Mouse (Mus musculus) lung, adult 2 months (tissue): ENCODE data around the gene Exoc3l2.

Experiments used
- CTCF ChIP-seq: fragments of 200-500 bp; IDR thresholded peaks from 2 replicates; pipeline ENCODE4 v1.5.1; 2011; ENCODE audit warnings: mild to moderate bottlenecking, low read length, control low read depth; ENCODE audit not compliant: insufficient read depth
- POLR2A ChIP-seq: fragments of 200-500 bp; IDR thresholded peaks from 2 replicates; pipeline ENCODE4 v1.6.1; 2011; ENCODE audit warnings: low read depth, mild to moderate bottlenecking, control low read depth, low read length, borderline replicate concordance; ENCODE audit errors: extremely low read depth

- no peak for TF ChIP-seq POLR2A
- TF ChIP-seq CTCF = no peak
Observed at GRCm38 (mm10) chr7:19424051-19424450, 39.1 kb upstream of the Exoc3l2 start.
